Mouse (Mus musculus) C2C12 (cell line): ENCODE data around the gene Ankrd31. TPM values are rescaled to one million over a fixed set of nuclear protein-coding genes. Genes with fewer than 3 reads are reported as not detected.
"Not testable (repeated sequence)": the region's sequence is repeated elsewhere in the genome, so short reads cannot be mapped to it uniquely, and the experiment has no call there.

Experiments
- H3K27me3 ChIP-seq: one replicate; pipeline ENCODE4 v1.6.1; 2011; ENCODE audit not compliant: control insufficient read depth, insufficient read depth, insufficient read length
- H3K36me3 ChIP-seq: one replicate; pipeline ENCODE4 v1.6.1; 2011; ENCODE audit not compliant: control insufficient read depth, insufficient read depth
- H3K4me3 ChIP-seq: one replicate; pipeline ENCODE4 v1.5.1; 2011; ENCODE audit warnings: mild to moderate bottlenecking, control low read depth; ENCODE audit not compliant: poor library complexity, insufficient read depth, severe bottlenecking
- H3K79me2 ChIP-seq: one replicate; pipeline ENCODE4 v1.6.1; 2011; ENCODE audit not compliant: control insufficient read depth, insufficient read depth
- H3K79me3 ChIP-seq: one replicate; pipeline ENCODE4 v1.6.1; 2011; ENCODE audit warnings: low read depth, control low read depth
- H3ac ChIP-seq: one replicate; pipeline ENCODE3; 2011; ENCODE audit warnings: low read depth; ENCODE audit not compliant: control insufficient read depth, insufficient read length
- CEBPB ChIP-seq: IDR thresholded peaks from one replicate; pipeline ENCODE4 v1.6.1; 2011; ENCODE audit warnings: low read depth, mild to moderate bottlenecking, control low read depth, moderate library complexity
- CTCF ChIP-seq: IDR thresholded peaks from one replicate; pipeline ENCODE4 v1.5.1; 2011; ENCODE audit not compliant: control insufficient read depth, insufficient read depth, insufficient read length
- FOSL1 ChIP-seq: IDR thresholded peaks from one replicate; pipeline ENCODE4 v1.8.0; 2011; ENCODE audit warnings: mild to moderate bottlenecking, low read length; ENCODE audit not compliant: poor library complexity, insufficient read depth, severe bottlenecking
- MAX ChIP-seq: IDR thresholded peaks from one replicate; pipeline ENCODE4 v1.6.1; 2011; ENCODE audit warnings: mild to moderate bottlenecking, control low read depth
- MYOD1 ChIP-seq: IDR thresholded peaks from one replicate; pipeline ENCODE4 v1.6.1; 2011; ENCODE audit warnings: low read depth; ENCODE audit not compliant: control insufficient read depth, insufficient read length
- MYOG ChIP-seq: IDR thresholded peaks from one replicate; pipeline ENCODE4 v1.6.1; 2011; ENCODE audit not compliant: control insufficient read depth, insufficient read length; ENCODE audit errors: extremely low read depth
- USF1 ChIP-seq: IDR thresholded peaks from one replicate; pipeline ENCODE4 v1.6.1; 2011; ENCODE audit warnings: low read depth, mild to moderate bottlenecking, control low read depth, moderate library complexity
- polyA plus RNA-seq: library from polyadenylated mRNA; unstranded; fragments of >200 nt; fragmentation: generic; extraction: Trizol; gene quantifications from one replicate; pipeline ENCODE4 v1.2.1, GENCODE M21; 2012; ENCODE audit warnings: missing spikeins

Ankrd31 gene
- polyA plus RNA-seq, 1 experiment = not detected

- H3K27me3 ChIP-seq = no peaks in the 10 kb centered on the region
- peaks cover 22% of the 10 kb centered on the region for H3K36me3 ChIP-seq
- H3K4me3 ChIP-seq = no peak overlapping the region
- TF ChIP-seq FOSL1 (no peak), CEBPB (no peak), MAX (no peak), MYOD1 (no peak), CTCF (no peak)
- peaks cover 22% of the 10 kb centered on the region for H3K79me3 ChIP-seq
- no peak overlapping the region for H3ac ChIP-seq
- H3K79me2 ChIP-seq = peaks cover 52% of the 10 kb centered on the region
Observed at GRCm38 (mm10) chr13:96933367-96933766, 185.3 kb downstream of the Ankrd31 start.

GRCm38 (mm10) chr13:96936173-96936777 lies 188.2 kb downstream of the Ankrd31 start:
- H3ac ChIP-seq = no peak overlapping the region
- peaks cover 26% of the 10 kb centered on the region for H3K79me2 ChIP-seq
- no peak for TF ChIP-seq MYOG
- TF ChIP-seq FOSL1 = no peak
- no peak for TF ChIP-seq MYOD1
- TF ChIP-seq CEBPB = no peak
- no peak for TF ChIP-seq CTCF
- peaks cover 6% of the 10 kb centered on the region for H3K79me3 ChIP-seq
- no peaks in the 10 kb centered on the region for H3K27me3 ChIP-seq
- H3K36me3 ChIP-seq = peaks cover 20% of the 10 kb centered on the region
- H3K4me3 ChIP-seq = no peak overlapping the region

GRCm38 (mm10) chr13:96937059-96937558 lies 189.0 kb downstream of the Ankrd31 start:
- peaks cover 4% of the 10 kb centered on the region for H3K79me3 ChIP-seq
- H3K4me3 ChIP-seq = no peak overlapping the region
- peaks cover 17% of the 10 kb centered on the region for H3K79me2 ChIP-seq
- TF ChIP-seq FOSL1 = no peak
- TF ChIP-seq MYOD1 = no peak
- no peak for TF ChIP-seq MYOG
- no peak for TF ChIP-seq USF1
- TF ChIP-seq CEBPB = no peak
- no peak for TF ChIP-seq CTCF
- peaks cover 19% of the 10 kb centered on the region for H3K36me3 ChIP-seq
- no peaks in the 10 kb centered on the region for H3K27me3 ChIP-seq
- no peak overlapping the region for H3ac ChIP-seq

- Histone ChIP-seq H3K4me3 (no peak overlapping the region), H3K79me3 (no peaks in the 10 kb centered on the region), H3K27me3 (no peaks in the 10 kb centered on the region), H3K36me3 (peaks cover 29% of the 10 kb centered on the region), H3K79me2 (no peaks in the 10 kb centered on the region), H3ac (no peak overlapping the region)
- TF ChIP-seq FOSL1 (peak; percentile 54), MYOD1 (peak; percentile 81), USF1 (no peak), MAX (peak; percentile 44), MYOG (no peak), CTCF (no peak), CEBPB (no peak)
Observed at GRCm38 (mm10) chr13:96939680-96940079, 191.6 kb downstream of the Ankrd31 start.

- not testable (repeated sequence) for H3ac ChIP-seq, H3K79me3 ChIP-seq, H3K27me3 ChIP-seq, H3K4me3 ChIP-seq, H3K79me2 ChIP-seq
- peaks cover 34% of the 10 kb centered on the region for H3K36me3 ChIP-seq
Observed at GRCm38 (mm10) chr13:96941481-96941880, 193.4 kb downstream of the Ankrd31 start.

- Histone ChIP-seq H3K27me3 (no peaks in the 10 kb centered on the region), H3ac (no peak overlapping the region), H3K79me3 (no peaks in the 10 kb centered on the region), H3K4me3 (no peak overlapping the region), H3K79me2 (no peaks in the 10 kb centered on the region), H3K36me3 (peaks cover 44% of the 10 kb centered on the region)
- TF ChIP-seq MYOG = no peak
- no peak for TF ChIP-seq USF1
- TF ChIP-seq CEBPB = no peak
- TF ChIP-seq MAX = no peak
- no peak for TF ChIP-seq FOSL1
- TF ChIP-seq CTCF = no peak
- no peak for TF ChIP-seq MYOD1
Observed at GRCm38 (mm10) chr13:96943571-96943970, 195.5 kb downstream of the Ankrd31 start.
